Mouse (Mus musculus) left cerebral cortex, postnatal 10 days (tissue): Measurements from ENCODE around the gene Evi2. TPM values are rescaled to one million over a fixed set of nuclear protein-coding genes. Genes with fewer than 3 reads are reported as not detected.

Experiments used
- DNase-seq, 2 experiments: peaks; one replicate each; pipeline ENCODE4 v3.0.0; 2021 to 2022; ENCODE audit warnings: low spot score in 2 of 2, mixed read lengths in 1 of 2; ENCODE audit errors: extremely low spot score in 1 of 2
- intact Hi-C: fragments of 180-260 bp; cut with DNase I; formaldehyde crosslinking; loops from one replicate; pipeline ENCODE4 v1.15.1; 2025
- total RNA-seq, 2 experiments: library from RNA; stranded (reverse); gene quantifications; 2 replicates each; pipeline ENCODE4 v1.2.3; 2021

The Evi2 gene
- total RNA-seq, 2 experiments from 2014 or later, result 0.13 TPM; not detected in 1

DNA sequence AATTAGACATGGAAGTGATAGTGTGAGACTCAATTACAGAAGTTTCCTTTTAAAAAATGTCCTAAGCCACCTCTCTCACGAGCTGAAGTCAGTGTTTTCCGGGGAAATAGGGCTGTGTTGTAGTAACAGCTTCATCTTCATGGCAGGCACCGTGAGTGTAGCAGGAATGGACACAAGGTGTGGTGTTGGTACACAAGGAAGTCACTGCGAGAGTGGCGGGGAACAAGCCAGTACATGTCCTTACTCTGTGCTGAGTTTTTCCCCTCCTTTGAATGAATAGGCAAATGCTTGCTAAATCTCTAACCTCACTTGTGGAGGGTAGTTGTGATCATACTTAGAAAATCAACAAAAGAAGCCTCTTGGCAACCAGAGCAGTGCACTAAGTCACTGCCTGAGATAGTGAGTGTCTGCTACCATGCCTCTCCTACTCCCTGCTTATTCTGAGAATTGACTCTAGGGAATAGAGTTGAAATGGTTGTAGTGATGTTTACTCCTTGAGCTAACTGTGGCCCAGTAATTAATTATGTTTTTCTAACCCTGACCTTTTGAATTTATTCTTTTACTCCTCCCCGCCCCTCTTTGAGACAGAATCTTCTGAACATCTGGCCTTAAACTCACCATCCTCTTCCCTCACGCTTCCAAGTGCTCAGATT, 46.4 kb downstream of the Evi2 start:
- DNase-seq, result no peak
- intact Hi-C loops, result no loop called here

GRCm38 (mm10) chr11:79483392-79483791, 47.0 kb downstream of the Evi2 start:
- no peak for DNase-seq
- intact Hi-C loops, result no loop called here

DNA sequence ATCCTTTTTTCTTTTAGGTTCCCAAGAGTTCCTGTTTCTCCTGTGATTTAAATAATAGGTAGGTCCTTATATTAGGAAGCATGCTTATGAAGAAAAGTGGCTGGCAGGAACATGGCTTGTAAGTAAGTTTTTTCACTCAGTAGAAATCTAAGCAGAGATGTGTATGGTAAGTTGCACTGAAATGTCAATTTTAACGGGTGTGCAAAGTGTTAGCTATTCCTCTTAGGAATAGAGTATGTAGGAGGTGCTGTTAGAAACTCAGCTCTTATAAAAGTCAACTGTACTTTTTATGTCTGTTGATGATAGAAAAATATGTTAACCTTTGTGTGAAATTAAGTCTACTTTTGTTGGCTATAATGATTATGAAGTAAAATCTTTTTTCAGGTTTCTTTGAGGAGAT, 62.3 kb downstream of the Evi2 start:
- intact Hi-C loops, result no loop called here
- no peak for DNase-seq

Other genes starting within 250 kb of the Evi2 start
- gene Gm9964, start 233.7 kb downstream of the Evi2 start, total RNA-seq, result 1 to 10 TPM in 1 of 2 experiments, under 1 TPM in 1; 0.66 to 1.0 TPM
- 100 to 1,000 TPM; 111 to 118 TPM for gene Nf1, start 190.9 kb downstream of the Evi2 start, total RNA-seq
- 10 to 100 TPM; 80.0 to 90.9 TPM for gene Omg, start 26.5 kb downstream of the Evi2 start, total RNA-seq
- gene Evi2b, start 6.8 kb downstream of the Evi2 start, total RNA-seq, result 1 to 10 TPM in 1 of 2 experiments, under 1 TPM in 1; 0.94 to 1.3 TPM
- 1 to 10 TPM; 4.7 to 6.1 TPM for gene Evi2a, start within 50 bp of the Evi2 start, total RNA-seq
- gene Rab11fip4, start 60.6 kb upstream of the Evi2 start, total RNA-seq, result 100 to 1,000 TPM; 173 to 174 TPM